Mouse (Mus musculus) embryonic fibroblast, embryonic 13.5 days (primary cell): ENCODE data around the gene Kirrel3.

ENCODE experiments used
- CTCF ChIP-seq: IDR thresholded peaks from 2 replicates; pipeline ENCODE4 v1.5.1; 2011; ENCODE audit warnings: mild to moderate bottlenecking, control low read depth, low read length, moderate library complexity, borderline replicate concordance; ENCODE audit not compliant: insufficient read depth
- POLR2A ChIP-seq: IDR thresholded peaks from 2 replicates; pipeline ENCODE4 v1.6.1; 2011; ENCODE audit warnings: low read depth, mild to moderate bottlenecking, control low read depth, low read length, moderate library complexity

DNA sequence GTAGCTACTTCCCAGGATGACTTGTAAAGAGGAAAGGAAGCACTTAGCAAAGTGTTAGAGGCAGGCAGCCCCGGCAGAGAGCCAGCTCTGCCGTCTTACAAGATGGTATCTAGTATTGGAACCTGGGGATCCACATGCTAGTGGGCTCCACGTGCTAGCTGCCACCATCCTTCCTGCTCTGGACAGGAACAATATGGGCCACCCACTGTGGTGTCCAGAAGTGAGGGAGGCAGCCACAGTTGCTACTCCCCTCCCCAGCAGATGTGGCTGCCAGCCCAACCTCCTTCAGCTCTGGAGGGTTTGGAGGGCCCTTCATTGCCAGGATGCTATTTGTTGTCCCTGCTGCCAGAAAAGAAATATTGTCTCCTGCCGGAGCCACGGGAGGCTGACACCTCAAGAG lies 396.1 kb downstream of the Kirrel3 start:
- no peak for TF ChIP-seq CTCF
- no peak for TF ChIP-seq POLR2A
